Mouse (Mus musculus) cerebellum, adult 2 months (tissue): ENCODE results near the gene Nrcam.

Source experiments
- CTCF ChIP-seq: fragments of 200-500 bp; IDR thresholded peaks from 2 replicates; pipeline ENCODE4 v1.5.1; 2011; ENCODE audit warnings: low read depth, mild to moderate bottlenecking, control low read depth, low read length, moderate library complexity, borderline replicate concordance; ENCODE audit not compliant: insufficient read depth
- POLR2A ChIP-seq: fragments of 200-500 bp; IDR thresholded peaks from 2 replicates; pipeline ENCODE4 v1.6.1; 2011; ENCODE audit warnings: low read length, control low read depth, borderline replicate concordance; ENCODE audit not compliant: insufficient read depth

DNA sequence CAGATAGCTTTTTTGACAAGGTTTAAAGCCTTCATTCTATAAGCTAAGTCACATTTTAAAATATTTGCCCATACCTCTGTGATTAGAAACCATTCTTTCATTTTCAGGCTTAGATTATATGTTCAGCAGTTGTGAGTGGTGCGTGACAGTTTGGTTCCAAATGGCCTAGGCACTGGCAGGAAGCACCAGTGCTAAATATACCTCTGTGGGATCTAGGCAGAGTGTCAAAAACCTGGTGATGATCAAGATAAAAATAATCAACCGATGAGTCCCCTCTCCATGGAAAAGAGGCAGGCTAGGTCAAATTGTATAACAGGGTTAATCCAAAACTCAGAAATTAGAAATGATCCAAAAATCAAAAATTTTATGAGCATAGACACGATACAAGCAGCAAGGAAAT lies 82.3 kb downstream of the Nrcam start:
- no peak for TF ChIP-seq CTCF
- no peak for TF ChIP-seq POLR2A
